Mouse (Mus musculus): Measurements from ENCODE around the gene Aldob. TPM values are rescaled to one million over a fixed set of nuclear protein-coding genes. Genes with fewer than 3 reads are reported as not detected.

Gene Aldob
- polyA plus RNA-seq, 1 experiment from 2014 or later, result 94.2 TPM

Other genes starting within 250 kb of the Aldob start
- gene Acnat2, start 141.4 kb downstream of the Aldob start, polyA plus RNA-seq (2014; fragmentation: Nextera tagmentation; extraction: Ambion mirVana), result not detected in 2 replicates
- gene Acnat1, start 75.6 kb downstream of the Aldob start, polyA plus RNA-seq (2014; fragmentation: Nextera tagmentation; extraction: Ambion mirVana), result 0.83 and 1.5 TPM in 2 replicates
- gene Baat, start 43.0 kb downstream of the Aldob start, polyA plus RNA-seq (2014; fragmentation: Nextera tagmentation; extraction: Ambion mirVana), result not detected in 2 replicates
- 93.7 and 96.4 TPM in 2 replicates for gene Mrpl50, start 28.5 kb downstream of the Aldob start, polyA plus RNA-seq (2014; fragmentation: Nextera tagmentation; extraction: Ambion mirVana)
- 6.1 and 7.9 TPM in 2 replicates for gene Zfp189, start 28.4 kb downstream of the Aldob start, polyA plus RNA-seq (2014; fragmentation: Nextera tagmentation; extraction: Ambion mirVana)
- 23.6 and 23.9 TPM in 2 replicates for gene Tmem246, start 48.3 kb upstream of the Aldob start, polyA plus RNA-seq (2014; fragmentation: Nextera tagmentation; extraction: Ambion mirVana)
- gene Rnf20, start 82.5 kb upstream of the Aldob start, polyA plus RNA-seq (2014; fragmentation: Nextera tagmentation; extraction: Ambion mirVana), result 50.7 and 53.0 TPM in 2 replicates
- gene Ppp3r2, start 132.5 kb upstream of the Aldob start, polyA plus RNA-seq (2014; fragmentation: Nextera tagmentation; extraction: Ambion mirVana), result 0.09 TPM in 1 of 2 replicates, not detected in the other

Data from intestine, embryonic 14.5 days (tissue).